Mouse (Mus musculus) ZHBTc4 (cell line): ENCODE measurements around the gene Ndufa11.

Source experiments
- DNase-seq: peaks from one replicate; pipeline ENCODE4 v3.0.0-alpha.2; 2011; ENCODE audit warnings: low read depth, low spot score

The Ndufa11 gene

GRCm38 (mm10) chr17:56758132-56758531 is 40.6 kb downstream of the Ndufa11 start:
- peak; percentile 95 for DNase-seq

- DNase-seq = no peak
Observed at GRCm38 (mm10) chr17:56759261-56759660, 41.7 kb downstream of the Ndufa11 start.

GRCm38 (mm10) chr17:56761077-56761476 is 43.5 kb downstream of the Ndufa11 start:
- DNase-seq = no peak

- peak; percentile 92 for DNase-seq
Observed at GRCm38 (mm10) chr17:56761991-56762410, 44.4 kb downstream of the Ndufa11 start.

- DNase-seq = peak; percentile 87
Observed at GRCm38 (mm10) chr17:56762769-56763731, 45.5 kb downstream of the Ndufa11 start.

GRCm38 (mm10) chr17:56763741-56764250 is 46.2 kb downstream of the Ndufa11 start:
- DNase-seq = no peak

GRCm38 (mm10) chr17:56764474-56765354 is 47.1 kb downstream of the Ndufa11 start, which contains the start of gene Dus3l:
Gene Dus3l (plus strand): TSS chr17:56764757.
- DNase-seq = peak; percentile 94

- no peak for DNase-seq
Observed at GRCm38 (mm10) chr17:56765431-56765830, 47.9 kb downstream of the Ndufa11 start.

- no peak for DNase-seq
Observed at GRCm38 (mm10) chr17:56766631-56767405, 49.3 kb downstream of the Ndufa11 start.

- no peak for DNase-seq
Observed at GRCm38 (mm10) chr17:56767531-56768135, 50.1 kb downstream of the Ndufa11 start.

GRCm38 (mm10) chr17:56768941-56769340 is 51.4 kb downstream of the Ndufa11 start:
- no peak for DNase-seq

- DNase-seq = no peak
Observed at GRCm38 (mm10) chr17:56769950-56770349, 52.4 kb downstream of the Ndufa11 start, which contains the start of gene Prr22. Gene Prr22 (plus strand): TSS chr17:56770250.
